Comparison of ENCODE assay signal across 2 mouse cellular contexts in the genomic region with DNA sequence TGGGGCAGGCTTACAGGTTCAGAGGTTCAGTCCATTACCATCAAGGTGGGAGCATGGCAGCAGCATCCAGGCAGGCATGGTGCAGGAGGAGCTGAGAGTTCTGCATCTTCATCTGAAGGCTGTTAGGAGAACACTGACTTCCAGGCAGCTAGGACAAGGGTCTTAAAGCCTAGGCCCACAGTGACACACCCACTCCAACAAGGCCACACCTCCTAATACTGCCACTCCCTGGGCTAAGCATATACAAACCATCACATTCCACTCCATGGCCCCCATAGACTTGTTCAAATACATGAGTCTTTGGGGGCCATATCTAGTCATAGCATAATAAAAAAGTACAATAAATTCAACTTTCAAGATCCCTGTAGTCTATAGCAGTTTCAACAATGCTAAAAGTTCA. TPM values are rescaled to one million over a fixed set of nuclear protein-coding genes. Genes with fewer than 3 reads are reported as not detected.
"Had no signal": no experiment of that assay in that cellular context is flagged by ENCODE, and none has a peak within 500 bp of the region (broad histone marks: within the 10 kb centered on the region; RNA-seq: fewer than 3 reads in every experiment).

No protein-coding gene starts in this region.

RNA-seq across cellular contexts. Expression of gene Insl3, which starts 14.4 kb away (rescaled TPM):
- polyA plus RNA-seq: midbrain, embryonic 14.5 days; neural tube, embryonic 11.5 days had no signal
